Mouse (Mus musculus) intestine, embryonic 15.5 days (tissue): ENCODE results near the gene Ppp1r9b. TPM values are rescaled to one million over a fixed set of nuclear protein-coding genes. Genes with fewer than 3 reads are reported as not detected.

Experiments
- ATAC-seq: fragments of 200-750 bp; cut with Nextera tagmentation; 2 replicates; pipeline ENCODE4 v1.8.0; 2017; ENCODE audit warnings: moderate TSS enrichment, moderate library complexity
- H3K27ac ChIP-seq: fragments of 300-500 bp; sonication (generic); 2 replicates; pipeline ENCODE4 v1.5.1; 2015; ENCODE audit warnings: mild to moderate bottlenecking, inconsistent platforms
- H3K27me3 ChIP-seq: fragments of 300-500 bp; sonication (generic); replicated peaks from 2 replicates; pipeline ENCODE4 v1.6.1; 2015; ENCODE audit warnings: inconsistent platforms
- H3K36me3 ChIP-seq: fragments of 300-500 bp; sonication (generic); 2 replicates; pipeline ENCODE4 v1.6.1; 2015; ENCODE audit warnings: inconsistent platforms
- H3K4me1 ChIP-seq: fragments of 300-500 bp; sonication (generic); replicated peaks from 2 replicates; pipeline ENCODE4 v1.6.1; 2015; ENCODE audit warnings: inconsistent platforms
- H3K4me2 ChIP-seq: fragments of 300-500 bp; sonication (generic); replicated peaks from 2 replicates; pipeline ENCODE4 v1.6.1; 2015; ENCODE audit warnings: mild to moderate bottlenecking, inconsistent platforms
- H3K4me3 ChIP-seq: fragments of 300-500 bp; sonication (generic); replicated peaks from 2 replicates; pipeline ENCODE4 v1.5.1; 2015; ENCODE audit warnings: inconsistent platforms
- H3K9ac ChIP-seq: fragments of 300-500 bp; sonication (generic); 2 replicates; pipeline ENCODE4 v1.6.1; 2015; ENCODE audit warnings: inconsistent platforms
- H3K9me3 ChIP-seq: fragments of 300-500 bp; sonication (generic); 2 replicates; pipeline ENCODE4 v1.6.1; 2016; ENCODE audit warnings: inconsistent platforms
- WGBS: fragments of 180-500 bp; shearing (Covaris S2); methylation state at CpG from one replicate; pipeline ENCODE4 v1.1.7; 2015; 5-methylcytosine and 5-hydroxymethylcytosine counted together
- polyA plus RNA-seq: library from polyadenylated mRNA; unstranded; fragments of >200 nt; fragmentation: Nextera tagmentation; extraction: Ambion mirVana; gene quantifications from 2 replicates; pipeline ENCODE4 v1.2.1, GENCODE M21; 2015

Ppp1r9b gene
- 6.8 and 8.1 TPM in 2 replicates for polyA plus RNA-seq

DNA sequence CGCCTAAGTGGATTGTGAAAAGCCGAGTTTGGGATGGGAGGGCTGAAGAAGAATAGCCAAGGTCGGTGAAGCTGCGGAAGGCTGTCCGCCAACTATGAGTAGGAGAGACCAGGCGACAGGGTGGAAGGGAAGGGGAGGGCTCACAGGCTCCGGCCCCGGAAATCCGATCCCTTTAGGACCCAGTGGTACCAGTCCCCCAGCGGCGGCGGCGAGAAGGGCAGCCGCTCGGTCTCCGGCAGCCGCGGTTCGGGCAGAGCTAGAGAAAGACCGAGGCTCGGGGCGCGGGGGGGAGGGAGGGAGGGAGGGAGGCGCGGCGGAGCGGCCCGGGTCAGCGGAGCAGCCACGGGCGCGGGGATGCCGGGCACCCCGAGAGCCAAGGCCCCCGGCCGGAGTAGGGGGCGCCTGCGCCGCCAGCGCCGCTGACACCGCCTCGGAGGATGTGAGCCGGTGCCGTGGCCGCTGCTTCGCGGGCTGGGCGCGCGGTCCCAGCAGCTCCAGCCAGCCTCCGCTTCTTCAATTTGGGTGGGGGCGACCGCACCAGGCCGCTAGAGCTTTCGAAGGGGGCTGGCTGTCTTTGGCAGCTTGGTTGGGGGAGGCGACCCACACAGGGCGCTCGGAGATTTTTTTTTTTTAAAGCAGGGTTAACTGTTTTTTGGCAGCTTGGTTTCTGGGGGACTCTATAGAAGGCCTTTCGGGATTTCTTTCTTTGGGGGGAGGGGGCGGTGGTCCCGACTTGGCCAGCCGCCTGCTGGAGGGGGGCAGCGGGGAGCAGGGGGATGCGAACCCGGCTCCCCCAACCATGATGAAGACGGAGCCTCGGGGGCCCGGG, at the start of gene Ppp1r9b:
TSS of gene Ppp1r9b (plus strand) at position 287 of the 829 bp plus-strand sequence.
- peaks cover 65% of the 10 kb centered on the region for H3K4me1 ChIP-seq
- ATAC-seq: peak; percentile 84
- H3K27ac ChIP-seq: peak within 1 kb of the TSS; percentile 92
- H3K9ac ChIP-seq: peak within 1 kb of the TSS; percentile 82
- no peaks in the 10 kb centered on the region for H3K36me3 ChIP-seq
- no peaks in the 10 kb centered on the region for H3K27me3 ChIP-seq
- no peaks in the 10 kb centered on the region for H3K9me3 ChIP-seq
- peak within 1 kb of the TSS; percentile 91 for H3K4me3 ChIP-seq
- under 1% methylated on average over 63 of the region's 69 CpGs for WGBS
- H3K4me2 ChIP-seq: peak within 1 kb of the TSS; percentile 93

DNA sequence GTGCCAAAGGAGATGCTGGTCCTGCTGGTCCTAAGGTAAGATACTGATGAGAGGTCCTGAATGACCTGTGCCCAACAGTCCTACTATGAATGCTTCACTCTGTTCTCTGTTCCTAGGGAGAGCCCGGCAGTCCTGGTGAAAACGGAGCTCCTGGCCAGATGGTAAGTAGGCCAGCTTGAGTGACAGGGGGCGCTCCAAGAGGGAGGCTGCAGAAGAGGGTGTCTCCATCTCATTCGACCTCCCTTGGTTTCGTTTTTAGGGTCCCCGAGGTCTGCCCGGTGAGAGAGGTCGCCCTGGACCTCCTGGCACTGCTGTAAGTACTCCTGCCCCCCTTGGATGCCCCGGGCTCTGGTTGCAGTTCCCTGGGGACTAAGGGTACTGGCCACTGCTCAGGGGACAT, 49.7 kb upstream of the Ppp1r9b start:
- H3K9me3 ChIP-seq: no peaks in the 10 kb centered on the region
- H3K27me3 ChIP-seq: no peaks in the 10 kb centered on the region
- H3K4me2 ChIP-seq: 0 out of 2 replicates have a peak overlapping the region, but pooled peaks have one; percentile 10
- no peak overlapping the region for H3K9ac ChIP-seq
- peaks cover 11% of the 10 kb centered on the region for H3K36me3 ChIP-seq
- no peak overlapping the region for H3K4me3 ChIP-seq
- WGBS: 45% methylated on average over 9 of the region's 9 CpGs
- no peak overlapping the region for H3K27ac ChIP-seq
- H3K4me1 ChIP-seq: peaks cover 24% of the 10 kb centered on the region
- ATAC-seq: no peak

DNA sequence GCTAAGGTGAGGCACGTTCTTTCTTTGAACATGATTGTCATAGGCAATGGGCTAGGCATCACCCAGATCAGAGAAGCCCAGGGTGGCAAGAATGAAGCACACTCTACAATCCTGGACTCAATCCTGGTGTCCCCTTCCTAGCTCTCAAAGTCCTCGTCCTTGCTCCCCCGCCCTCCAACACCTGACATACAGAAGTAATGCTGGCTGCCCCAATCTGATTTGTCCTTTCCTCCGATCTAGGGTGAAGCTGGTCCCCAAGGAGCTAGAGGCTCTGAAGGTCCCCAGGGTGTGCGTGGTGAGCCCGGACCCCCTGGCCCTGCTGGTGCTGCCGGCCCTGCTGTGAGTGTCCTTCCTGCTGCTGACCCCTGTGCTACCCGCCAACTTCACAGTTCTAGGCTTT, 49.1 kb upstream of the Ppp1r9b start:
- no peaks in the 10 kb centered on the region for H3K9me3 ChIP-seq
- peaks cover 11% of the 10 kb centered on the region for H3K36me3 ChIP-seq
- peaks cover 24% of the 10 kb centered on the region for H3K4me1 ChIP-seq
- H3K27ac ChIP-seq: peak overlapping the region; percentile 18; the same call in 1 of the 2 replicates
- no peak overlapping the region for H3K4me2 ChIP-seq
- H3K27me3 ChIP-seq: no peaks in the 10 kb centered on the region
- 78% methylated on average over 8 of the region's 8 CpGs for WGBS
- no peak overlapping the region for H3K4me3 ChIP-seq
- ATAC-seq: no peak
- no peak overlapping the region for H3K9ac ChIP-seq

DNA sequence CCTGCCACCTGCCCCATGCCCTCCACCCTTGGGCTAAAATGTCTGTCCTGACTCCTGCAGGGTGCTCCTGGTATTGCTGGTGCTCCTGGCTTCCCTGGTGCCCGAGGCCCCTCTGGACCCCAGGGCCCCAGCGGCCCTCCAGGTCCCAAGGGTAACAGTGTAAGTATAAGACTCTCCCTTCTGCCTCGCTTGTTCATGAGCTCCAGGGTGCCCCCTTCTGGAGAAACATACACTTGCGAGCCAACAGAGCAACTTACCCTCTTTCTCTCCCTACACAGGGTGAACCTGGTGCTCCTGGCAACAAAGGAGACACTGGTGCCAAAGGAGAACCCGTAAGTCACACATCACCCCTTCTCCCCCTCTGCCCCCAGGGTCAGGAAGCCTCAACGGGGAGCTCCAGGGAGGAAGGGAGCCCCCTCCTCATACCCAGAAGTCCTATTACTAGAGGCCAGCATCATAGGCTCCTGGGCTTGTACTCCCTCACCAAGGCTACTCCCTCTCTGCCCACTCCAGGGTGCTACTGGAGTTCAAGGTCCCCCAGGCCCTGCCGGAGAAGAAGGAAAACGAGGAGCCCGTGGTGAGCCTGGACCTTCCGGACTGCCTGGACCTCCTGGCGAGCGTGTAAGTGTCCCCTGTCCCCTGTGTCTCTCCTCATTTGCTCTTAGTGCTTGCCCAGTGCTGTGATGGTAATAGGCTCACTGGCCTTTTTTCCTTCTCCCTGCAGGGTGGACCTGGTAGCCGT, 48.4 kb upstream of the Ppp1r9b start:
- Histone ChIP-seq H3K4me2 (no peak overlapping the region), H3K27ac (peak overlapping the region; percentile 18), H3K4me1 (peaks cover 21% of the 10 kb centered on the region), H3K27me3 (no peaks in the 10 kb centered on the region), H3K36me3 (peaks cover 11% of the 10 kb centered on the region), H3K4me3 (no peak overlapping the region), H3K9me3 (no peaks in the 10 kb centered on the region), H3K9ac (no peak overlapping the region)
- WGBS: 53% methylated on average over 13 of the region's 13 CpGs
- ATAC-seq: no peak

DNA sequence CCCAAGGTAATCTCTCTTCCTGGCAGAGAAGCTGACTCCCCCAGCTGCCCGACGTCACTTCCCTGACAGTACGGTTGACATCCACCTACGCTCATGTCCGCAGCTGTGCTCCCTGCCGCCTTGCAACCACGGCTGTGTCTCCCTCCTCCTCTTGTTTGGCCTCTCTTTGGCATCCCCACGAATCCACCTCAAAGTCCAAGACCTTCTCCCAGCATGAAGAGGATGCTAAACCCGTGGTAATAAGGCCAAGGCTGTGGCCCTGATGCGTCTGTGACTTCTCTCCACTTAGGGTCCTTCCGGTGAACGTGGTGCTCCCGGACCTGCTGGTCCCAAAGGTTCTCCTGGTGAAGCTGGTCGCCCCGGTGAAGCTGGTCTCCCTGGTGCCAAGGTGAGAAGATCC, 47.8 kb upstream of the Ppp1r9b start:
- 82% methylated on average over 15 of the region's 15 CpGs for WGBS
- H3K27me3 ChIP-seq: no peaks in the 10 kb centered on the region
- no peak overlapping the region for H3K9ac ChIP-seq
- no peak overlapping the region for H3K4me2 ChIP-seq
- 0 out of 2 replicates have a peak overlapping the region, but pooled peaks have one; percentile 29 for H3K27ac ChIP-seq
- ATAC-seq: no peak
- peaks cover 11% of the 10 kb centered on the region for H3K36me3 ChIP-seq
- H3K9me3 ChIP-seq: no peaks in the 10 kb centered on the region
- H3K4me1 ChIP-seq: peaks cover 20% of the 10 kb centered on the region
- no peak overlapping the region for H3K4me3 ChIP-seq

DNA sequence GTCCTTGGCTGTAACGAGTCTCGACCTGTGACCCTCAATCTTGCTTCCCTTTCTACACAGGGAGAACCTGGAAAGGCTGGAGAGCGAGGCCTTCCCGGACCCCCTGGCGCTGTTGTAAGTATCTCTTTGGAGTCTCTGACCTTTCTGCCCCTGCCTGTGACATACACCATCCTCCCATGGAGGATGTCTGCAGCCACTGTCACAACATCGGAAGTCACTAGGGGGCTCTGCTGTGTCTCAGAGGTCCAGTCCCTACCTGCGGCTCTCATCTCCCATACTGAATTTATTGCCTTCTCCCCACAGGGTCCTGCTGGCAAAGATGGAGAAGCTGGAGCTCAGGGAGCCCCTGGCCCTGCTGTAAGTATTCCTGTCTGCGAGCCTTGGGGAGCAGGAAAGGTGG, 46.5 kb upstream of the Ppp1r9b start:
- H3K9me3 ChIP-seq: no peaks in the 10 kb centered on the region
- H3K36me3 ChIP-seq: peaks cover 16% of the 10 kb centered on the region
- peak overlapping the region; percentile 54; the same call in 1 of the 2 replicates for H3K27ac ChIP-seq
- no peak overlapping the region for H3K4me3 ChIP-seq
- no peaks in the 10 kb centered on the region for H3K27me3 ChIP-seq
- no peak overlapping the region for H3K4me2 ChIP-seq
- no peak overlapping the region for H3K9ac ChIP-seq
- 28% methylated on average over 8 of the region's 8 CpGs for WGBS
- no peak for ATAC-seq
- peaks cover 15% of the 10 kb centered on the region; the same call in 1 of the 2 replicates for H3K4me1 ChIP-seq

DNA sequence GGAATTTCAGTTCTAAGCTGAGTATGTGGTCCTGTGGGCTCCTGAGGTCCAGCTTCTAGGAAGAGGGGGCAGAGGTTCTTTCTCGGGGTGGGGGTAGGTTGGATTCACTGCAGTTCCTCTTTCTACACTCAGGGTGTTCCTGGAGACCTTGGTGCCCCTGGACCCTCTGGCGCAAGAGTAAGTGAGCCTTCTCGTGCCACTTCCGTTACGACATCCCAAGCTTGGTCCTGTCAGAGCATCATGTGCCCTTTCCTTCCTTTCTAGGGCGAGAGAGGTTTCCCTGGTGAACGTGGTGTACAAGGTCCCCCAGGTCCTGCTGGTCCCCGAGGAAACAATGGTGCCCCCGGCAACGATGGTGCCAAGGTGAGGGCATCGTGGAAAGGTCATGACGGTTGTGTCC, 45.6 kb upstream of the Ppp1r9b start:
- H3K4me2 ChIP-seq: no peak overlapping the region
- H3K9ac ChIP-seq: no peak overlapping the region
- 0 out of 2 replicates have a peak overlapping the region, but pooled peaks have one; percentile 54 for H3K27ac ChIP-seq
- no peaks in the 10 kb centered on the region for H3K27me3 ChIP-seq
- H3K36me3 ChIP-seq: peaks cover 14% of the 10 kb centered on the region
- 82% methylated on average over 12 of the region's 12 CpGs for WGBS
- no peaks in the 10 kb centered on the region for H3K9me3 ChIP-seq
- no peak overlapping the region for H3K4me3 ChIP-seq
- no peak for ATAC-seq
- H3K4me1 ChIP-seq: peaks cover 13% of the 10 kb centered on the region; the same call in 1 of the 2 replicates

DNA sequence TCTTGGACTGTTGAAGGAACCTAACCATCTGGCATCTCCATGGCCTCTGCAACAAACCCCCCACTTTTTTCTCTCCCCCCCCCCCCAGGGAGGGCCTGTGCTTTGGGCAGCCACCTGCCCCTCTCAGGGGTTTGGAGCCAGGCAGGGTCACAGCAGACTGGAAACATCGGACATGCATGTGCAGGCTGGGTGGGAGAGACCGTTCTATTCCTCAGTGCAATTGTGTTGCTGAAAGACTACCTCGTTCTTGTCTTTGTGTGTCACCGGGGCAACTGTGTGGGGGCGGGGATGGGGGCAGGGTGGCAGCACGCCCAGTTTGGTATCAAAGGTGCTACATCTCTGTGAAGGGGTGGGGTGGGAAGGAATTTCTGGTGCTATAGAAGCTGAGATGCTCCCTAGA, 38.7 kb upstream of the Ppp1r9b start:
- H3K4me1 ChIP-seq: no peaks in the 10 kb centered on the region
- H3K4me2 ChIP-seq: no peak overlapping the region
- no peak overlapping the region for H3K4me3 ChIP-seq
- H3K27me3 ChIP-seq: no peaks in the 10 kb centered on the region
- 22% methylated on average over 6 of the region's 6 CpGs for whole genome bisulfite sequencing
- ATAC-seq: no peak
- no peak overlapping the region for H3K27ac ChIP-seq
- no peak overlapping the region for H3K9ac ChIP-seq
- peaks cover 6% of the 10 kb centered on the region for H3K36me3 ChIP-seq
- no peaks in the 10 kb centered on the region for H3K9me3 ChIP-seq

DNA sequence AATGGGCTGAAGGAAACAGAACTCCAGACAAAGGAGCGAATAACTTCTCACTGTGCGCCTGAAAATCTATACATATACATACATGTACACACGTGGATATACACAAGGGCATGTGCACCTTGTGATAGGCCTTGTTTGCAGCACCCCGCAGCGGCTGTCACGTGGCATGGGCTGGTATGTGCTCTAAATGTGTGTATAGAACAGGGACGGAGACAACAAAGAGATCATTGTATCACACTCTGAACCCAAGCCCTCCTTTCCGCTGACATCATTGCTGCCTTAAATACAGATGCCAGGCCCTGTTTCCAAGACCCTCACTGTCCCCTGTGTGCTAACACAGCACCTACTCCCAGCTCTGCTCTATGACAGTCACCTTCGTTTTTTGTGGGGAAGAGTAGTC, 35.7 kb upstream of the Ppp1r9b start:
- 74% methylated on average over 9 of the region's 9 CpGs for WGBS
- Histone ChIP-seq H3K9ac (no peak overlapping the region), H3K9me3 (no peaks in the 10 kb centered on the region), H3K4me2 (no peak overlapping the region), H3K4me3 (no peak overlapping the region), H3K4me1 (peaks cover 13% of the 10 kb centered on the region), H3K27ac (no peak overlapping the region), H3K27me3 (no peaks in the 10 kb centered on the region), H3K36me3 (no peaks in the 10 kb centered on the region)
- no peak for ATAC-seq

DNA sequence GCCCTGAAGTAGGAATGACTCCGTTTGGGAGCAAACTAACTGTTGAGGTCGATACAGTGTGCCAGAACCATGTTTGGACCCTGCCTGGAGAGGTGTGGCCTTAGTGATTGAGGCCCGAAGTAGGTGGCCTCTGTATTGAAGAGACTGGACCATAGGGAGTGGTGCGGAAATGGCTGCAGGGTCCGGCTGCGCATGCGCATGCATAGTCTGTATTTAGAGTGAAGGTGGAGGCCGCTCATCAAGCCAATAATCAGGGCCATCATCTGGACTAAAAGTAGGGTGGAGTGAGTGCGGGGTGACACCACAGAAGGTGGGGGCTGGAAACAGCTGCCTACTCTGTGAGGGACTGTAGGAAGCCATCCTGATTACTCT, 33.2 kb upstream of the Ppp1r9b start:
- 88% methylated on average over 9 of the region's 9 CpGs for WGBS
- no peak for ATAC-seq

DNA sequence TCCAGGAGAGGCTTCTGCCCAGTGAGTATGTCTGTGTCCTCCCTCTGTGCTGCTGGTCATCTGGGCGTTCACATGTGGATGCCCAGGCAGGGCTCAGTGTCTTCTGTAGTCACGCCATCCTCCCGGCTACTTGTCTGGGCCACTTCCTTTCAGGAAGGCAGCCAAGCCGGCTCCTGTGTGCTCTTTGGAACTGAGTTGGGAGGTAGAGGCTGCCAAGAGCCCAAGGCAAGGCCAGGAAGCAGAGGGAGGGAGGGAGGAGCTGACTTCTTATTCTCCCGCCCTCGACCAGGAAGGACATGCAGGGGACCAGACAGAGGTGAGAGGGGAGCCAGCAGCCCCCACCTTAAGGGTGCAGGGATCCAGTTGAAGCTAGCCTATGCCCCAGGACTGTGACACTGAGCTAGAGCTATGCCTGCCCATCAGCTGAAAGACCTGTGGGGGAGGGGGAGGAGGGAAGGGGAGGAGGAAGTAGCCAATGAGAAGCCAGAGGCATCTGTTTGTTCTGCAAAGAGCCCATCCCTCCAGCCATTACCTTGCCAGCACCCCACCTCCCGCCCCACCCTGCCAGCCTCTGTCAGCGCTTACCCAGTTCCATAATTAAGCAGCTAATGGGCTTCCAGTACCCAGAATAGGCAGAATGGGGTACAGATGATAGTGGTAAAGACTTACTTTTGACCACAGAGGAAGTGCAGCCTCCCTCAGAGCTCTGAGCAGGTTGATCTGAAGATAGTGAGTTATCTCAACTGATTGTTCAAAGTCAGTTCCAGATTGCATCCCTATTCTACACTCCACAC, 32.6 kb upstream of the Ppp1r9b start:
- Histone ChIP-seq H3K27me3 (no peaks in the 10 kb centered on the region), H3K27ac (peak overlapping the region; percentile 29), H3K9ac (no peak overlapping the region), H3K4me1 (peaks cover 13% of the 10 kb centered on the region), H3K36me3 (no peaks in the 10 kb centered on the region), H3K4me2 (peak overlapping the region; percentile 26), H3K4me3 (no peak overlapping the region), H3K9me3 (no peaks in the 10 kb centered on the region)
- WGBS: 13% methylated on average over 8 of the region's 8 CpGs
- ATAC-seq: peak; percentile 81

More for the DNA sequence above, 33.2 kb upstream of the Ppp1r9b start:
- Histone ChIP-seq H3K9me3 (no peaks in the 10 kb centered on the region), H3K4me1 (peaks cover 13% of the 10 kb centered on the region), H3K9ac (no peak overlapping the region), H3K27ac (peak overlapping the region; percentile 29), H3K36me3 (no peaks in the 10 kb centered on the region), H3K27me3 (no peaks in the 10 kb centered on the region), H3K4me3 (no peak overlapping the region), H3K4me2 (peak overlapping the region; percentile 26; the same call in 1 of the 2 replicates)
